Mouse (Mus musculus) lung, postnatal 0 days (tissue): Measurements from ENCODE around the gene Cmtm3. TPM values are rescaled to one million over a fixed set of nuclear protein-coding genes. Genes with fewer than 3 reads are reported as not detected.
"Not testable (repeated sequence)": the region's sequence is repeated elsewhere in the genome, so short reads cannot be mapped to it uniquely, and the experiment has no call there.

Source experiments
- ATAC-seq: fragments of 200-750 bp; cut with Nextera tagmentation; 2 replicates; pipeline ENCODE4 v1.8.0; 2017; ENCODE audit warnings: moderate library complexity
- DNase-seq: peaks from one replicate; pipeline ENCODE4 v3.0.0-alpha.2; 2016; ENCODE audit warnings: low spot score
- H3K27ac ChIP-seq: fragments of 300-500 bp; sonication (generic); 2 replicates; pipeline ENCODE4 v1.5.1; 2014; ENCODE audit warnings: antibody characterized with exemption, mild to moderate bottlenecking, low read length, mixed read lengths
- H3K27me3 ChIP-seq: fragments of 300-500 bp; sonication (generic); replicated peaks from 2 replicates; pipeline ENCODE4 v1.6.1; 2014; ENCODE audit warnings: low read length, mixed read lengths; ENCODE audit not compliant: insufficient read depth
- H3K36me3 ChIP-seq: fragments of 300-500 bp; sonication (generic); 2 replicates; pipeline ENCODE4 v1.6.1; 2014; ENCODE audit warnings: low read length, mixed read lengths; ENCODE audit not compliant: insufficient read depth
- H3K4me1 ChIP-seq: fragments of 300-500 bp; sonication (generic); 2 replicates; pipeline ENCODE4 v1.6.1; 2014; ENCODE audit warnings: antibody characterized with exemption, low read depth, low read length, mixed read lengths; ENCODE audit not compliant: insufficient read depth
- H3K4me2 ChIP-seq: fragments of 300-500 bp; sonication (generic); replicated peaks from 2 replicates; pipeline ENCODE4 v1.6.1; 2014; ENCODE audit warnings: low read depth, mild to moderate bottlenecking, low read length, moderate library complexity, mixed read lengths
- H3K4me3 ChIP-seq: fragments of 300-500 bp; sonication (generic); 2 replicates; pipeline ENCODE4 v1.5.1; 2014; ENCODE audit warnings: low read depth, low read length
- H3K9ac ChIP-seq: fragments of 300-500 bp; sonication (generic); replicated peaks from 2 replicates; pipeline ENCODE4 v1.6.1; 2014; ENCODE audit warnings: low read depth, mild to moderate bottlenecking
- H3K9me3 ChIP-seq: fragments of 300-500 bp; sonication (generic); 2 replicates; pipeline ENCODE4 v1.6.1; 2016; ENCODE audit warnings: low read length, mixed read lengths
- CTCF ChIP-seq: IDR thresholded peaks from 2 replicates; pipeline ENCODE4 v1.5.1; 2016; ENCODE audit warnings: antibody characterized with exemption, mild to moderate bottlenecking
- EP300 ChIP-seq: IDR thresholded peaks from 2 replicates; pipeline ENCODE4 v1.6.1; 2016; ENCODE audit warnings: antibody characterized with exemption, mild to moderate bottlenecking, control low read depth
- WGBS: fragments of 180-500 bp; shearing (Covaris S2); extraction: QIAGEN DNeasy Blood & Tissue Kit; methylation state at CpG from one replicate; pipeline ENCODE4 v1.1.7; 2014; 5-methylcytosine and 5-hydroxymethylcytosine counted together
- polyA plus RNA-seq: library from polyadenylated mRNA; unstranded; fragments of >200 nt; fragmentation: Nextera tagmentation; extraction: Ambion mirVana; gene quantifications from 2 replicates; pipeline ENCODE4 v1.2.1, GENCODE M21; 2015

Cmtm3 gene
- polyA plus RNA-seq, 1 experiment from 2014 or later = 98.3 TPM

GRCm38 (mm10) chr8:104313311-104313710 is 25.9 kb upstream of the Cmtm3 start:
- WGBS = 60% methylated on average over 4 of the region's 4 CpGs
- DNase-seq (peak; percentile 17), ATAC-seq (peak; percentile 26; the same call in 1 of the 2 replicates)
- H3K9me3 ChIP-seq = no peaks in the 10 kb centered on the region
- no peak overlapping the region for H3K4me2 ChIP-seq
- no peaks in the 10 kb centered on the region for H3K36me3 ChIP-seq
- H3K4me3 ChIP-seq = no peak overlapping the region
- H3K27me3 ChIP-seq = no peaks in the 10 kb centered on the region
- no peak overlapping the region for H3K27ac ChIP-seq
- H3K9ac ChIP-seq = no peak overlapping the region
- peak; percentile 61 for TF ChIP-seq CTCF
- TF ChIP-seq EP300 = no peak
- no peaks in the 10 kb centered on the region for H3K4me1 ChIP-seq

GRCm38 (mm10) chr8:104321267-104321666 is 17.9 kb upstream of the Cmtm3 start, which contains the start of gene Gm11020:
Gene Gm11020, plus strand, starts transcription at chr8:104321567.
- H3K27ac ChIP-seq, H3K9ac ChIP-seq, H3K9me3 ChIP-seq, H3K4me3 ChIP-seq, H3K36me3 ChIP-seq, DNase-seq, H3K27me3 ChIP-seq, H3K4me2 ChIP-seq, ATAC-seq, H3K4me1 ChIP-seq: not testable (repeated sequence)
- 77% methylated on average over 8 of the region's 11 CpGs for WGBS

- not testable (repeated sequence) for H3K4me3 ChIP-seq, H3K27ac ChIP-seq, H3K4me1 ChIP-seq, H3K4me2 ChIP-seq, H3K36me3 ChIP-seq, DNase-seq, H3K27me3 ChIP-seq, ATAC-seq, H3K9me3 ChIP-seq, H3K9ac ChIP-seq
- 87% methylated on average over 12 of the region's 12 CpGs for WGBS
These were observed 17.3 kb upstream of the Cmtm3 start, which contains the start of gene Cmtm2b for GRCm38 (mm10) chr8:104321930-104322329. Gene Cmtm2b, plus strand, starts transcription at chr8:104322230.

- TF ChIP-seq CTCF = peak; percentile 23
- TF ChIP-seq EP300 = no peak
- no peaks in the 10 kb centered on the region for H3K27me3 ChIP-seq
- no peak overlapping the region for H3K9ac ChIP-seq
- DNase-seq (no peak), ATAC-seq (no peak)
- no peak overlapping the region for H3K27ac ChIP-seq
- 68% methylated on average over 5 of the region's 5 CpGs for WGBS
- no peak overlapping the region for H3K4me2 ChIP-seq
- no peaks in the 10 kb centered on the region for H3K9me3 ChIP-seq
- no peak overlapping the region for H3K4me3 ChIP-seq
- H3K36me3 ChIP-seq = no peaks in the 10 kb centered on the region
- no peaks in the 10 kb centered on the region for H3K4me1 ChIP-seq
These were observed 6.3 kb upstream of the Cmtm3 start for GRCm38 (mm10) chr8:104332665-104333631.

GRCm38 (mm10) chr8:104333786-104334185 is 5.4 kb upstream of the Cmtm3 start:
- no peak overlapping the region for H3K9ac ChIP-seq
- no peak for TF ChIP-seq EP300
- no peak for TF ChIP-seq CTCF
- H3K9me3 ChIP-seq = no peaks in the 10 kb centered on the region
- ATAC-seq (peak; percentile 48; the same call in 1 of the 2 replicates), DNase-seq (peak; percentile 17)
- no peaks in the 10 kb centered on the region for H3K4me1 ChIP-seq
- WGBS = 46% methylated on average over 5 of the region's 5 CpGs
- H3K27ac ChIP-seq = no peak overlapping the region
- H3K4me3 ChIP-seq = no peak overlapping the region
- H3K4me2 ChIP-seq = no peak overlapping the region
- no peaks in the 10 kb centered on the region for H3K27me3 ChIP-seq
- no peaks in the 10 kb centered on the region for H3K36me3 ChIP-seq

- ATAC-seq (peak; percentile 19; the same call in 1 of the 2 replicates), DNase-seq (no peak)
- Histone ChIP-seq H3K36me3 (no peaks in the 10 kb centered on the region), H3K9me3 (no peaks in the 10 kb centered on the region), H3K4me3 (no peak overlapping the region), H3K9ac (no peak overlapping the region), H3K4me1 (no peaks in the 10 kb centered on the region), H3K4me2 (no peak overlapping the region), H3K27ac (no peak overlapping the region), H3K27me3 (no peaks in the 10 kb centered on the region)
- WGBS = 48% methylated on average over 1 of the region's 1 CpGs
- TF ChIP-seq EP300 (peak; percentile 11; the same call in 1 of the 2 replicates), CTCF (no peak)
These were observed 5.0 kb upstream of the Cmtm3 start for GRCm38 (mm10) chr8:104334196-104334595.
